Mouse (Mus musculus): ENCODE measurements around the gene Zfp619.
A peak's percentile ranks its signal among the peaks of the same experiment; 100 is the strongest.

The Zfp619 gene

GRCm38 (mm10) chr7:39517616-39518177, at the start of gene Zfp619:
Zfp619 (plus strand) TSS chr7:39517766.
- 0 out of 2 replicates have a peak, but pooled peaks have one; percentile 39 for TF ChIP-seq GATA4 (IDR thresholded peaks at IDR 0.05; ENCODE audit: insufficient replicate concordance, low read length)

- no peak for TF ChIP-seq GATA4 (IDR thresholded peaks at IDR 0.05; ENCODE audit: insufficient replicate concordance, low read length)
These were observed 38.6 kb upstream of the Zfp619 start for GRCm38 (mm10) chr7:39479013-39479412.

GRCm38 (mm10) chr7:39484384-39484783, 33.2 kb upstream of the Zfp619 start:
- no peak for TF ChIP-seq GATA4 (IDR thresholded peaks at IDR 0.05; ENCODE audit: insufficient replicate concordance, low read length)

- TF ChIP-seq GATA4 (IDR thresholded peaks at IDR 0.05; ENCODE audit: insufficient replicate concordance, low read length): no peak
These were observed 30.3 kb upstream of the Zfp619 start for GRCm38 (mm10) chr7:39487159-39487853.

GRCm38 (mm10) chr7:39487854-39488205, 29.7 kb upstream of the Zfp619 start:
- TF ChIP-seq GATA4 (IDR thresholded peaks at IDR 0.05; ENCODE audit: insufficient replicate concordance, low read length): no peak

- no peak for TF ChIP-seq GATA4 (IDR thresholded peaks at IDR 0.05; ENCODE audit: insufficient replicate concordance, low read length)
These were observed 22.9 kb upstream of the Zfp619 start for GRCm38 (mm10) chr7:39494646-39495045.

GRCm38 (mm10) chr7:39504100-39504499, 13.5 kb upstream of the Zfp619 start:
- TF ChIP-seq GATA4 (IDR thresholded peaks at IDR 0.05; ENCODE audit: insufficient replicate concordance, low read length): no peak

- no peak for TF ChIP-seq GATA4 (IDR thresholded peaks at IDR 0.05; ENCODE audit: insufficient replicate concordance, low read length)
These were observed 796 bp downstream of the Zfp619 start for GRCm38 (mm10) chr7:39518362-39518761.

- no peak for TF ChIP-seq GATA4 (IDR thresholded peaks at IDR 0.05; ENCODE audit: insufficient replicate concordance, low read length)
These were observed 6.3 kb downstream of the Zfp619 start for GRCm38 (mm10) chr7:39523703-39524424.

GRCm38 (mm10) chr7:39543151-39543550, 25.6 kb downstream of the Zfp619 start:
- TF ChIP-seq GATA4 (IDR thresholded peaks at IDR 0.05; ENCODE audit: insufficient replicate concordance, low read length): no peak

- no peak for TF ChIP-seq GATA4 (IDR thresholded peaks at IDR 0.05; ENCODE audit: insufficient replicate concordance, low read length)
These were observed 26.9 kb downstream of the Zfp619 start for GRCm38 (mm10) chr7:39544242-39545111.

GRCm38 (mm10) chr7:39545134-39545533, 27.6 kb downstream of the Zfp619 start:
- TF ChIP-seq GATA4 (IDR thresholded peaks at IDR 0.05; ENCODE audit: insufficient replicate concordance, low read length): no peak

- no peak for TF ChIP-seq GATA4 (IDR thresholded peaks at IDR 0.05; ENCODE audit: insufficient replicate concordance, low read length)
These were observed 31.8 kb downstream of the Zfp619 start for GRCm38 (mm10) chr7:39549336-39549735.

GRCm38 (mm10) chr7:39551976-39552891, 34.7 kb downstream of the Zfp619 start:
- peak; percentile 20; the same call in 1 of the 2 replicates for TF ChIP-seq GATA4 (IDR thresholded peaks at IDR 0.05; ENCODE audit: insufficient replicate concordance, low read length)
